Mouse (Mus musculus) erythroblast, embryonic 14.5 days (primary cell): ENCODE data around the gene Gm10643. TPM values are rescaled to one million over a fixed set of nuclear protein-coding genes. Genes with fewer than 3 reads are reported as not detected.

Source experiments
- H3K27me3 ChIP-seq: 2 replicates; pipeline ENCODE4 v1.6.1; 2012; ENCODE audit warnings: inconsistent platforms; ENCODE audit not compliant: control insufficient read depth
- H3K36me3 ChIP-seq: 2 replicates; pipeline ENCODE4 v1.6.1; 2012; ENCODE audit warnings: mild to moderate bottlenecking, inconsistent platforms; ENCODE audit not compliant: control insufficient read depth
- H3K4me1 ChIP-seq: 2 replicates; pipeline ENCODE4 v1.6.1; 2012; ENCODE audit warnings: inconsistent platforms; ENCODE audit not compliant: control insufficient read depth
- H3K4me3 ChIP-seq: replicated peaks from 2 replicates; pipeline ENCODE3; 2012; ENCODE audit warnings: moderate library complexity, mild to moderate bottlenecking, inconsistent platforms
- H3K9me3 ChIP-seq: 2 replicates; pipeline ENCODE4 v1.6.1; 2012; ENCODE audit warnings: low read length, inconsistent platforms, mixed read lengths; ENCODE audit not compliant: control insufficient read depth
- GATA1 ChIP-seq: IDR thresholded peaks from 2 replicates; pipeline ENCODE4 v1.6.1; 2012; ENCODE audit warnings: low read length, inconsistent platforms, mixed read lengths
- TAL1 ChIP-seq: IDR thresholded peaks from 3 replicates; pipeline ENCODE4 v1.6.1; 2012; ENCODE audit warnings: low read length, inconsistent platforms, mixed read lengths
- polyA plus RNA-seq: library from polyadenylated mRNA; stranded (reverse); fragments of >175 nt; gene quantifications from 2 replicates; pipeline ENCODE4 v1.2.3, GENCODE M21; 2012

Gm10643 gene
- polyA plus RNA-seq, 1 experiment = not detected

- TF ChIP-seq TAL1 = no peak
- TF ChIP-seq GATA1 = no peak
- no peak overlapping the region for H3K4me3 ChIP-seq
- H3K27me3 ChIP-seq = peaks cover 45% of the 10 kb centered on the region
Measured at GRCm38 (mm10) chr8:84029272-84029671, 35.7 kb downstream of the Gm10643 start.

DNA sequence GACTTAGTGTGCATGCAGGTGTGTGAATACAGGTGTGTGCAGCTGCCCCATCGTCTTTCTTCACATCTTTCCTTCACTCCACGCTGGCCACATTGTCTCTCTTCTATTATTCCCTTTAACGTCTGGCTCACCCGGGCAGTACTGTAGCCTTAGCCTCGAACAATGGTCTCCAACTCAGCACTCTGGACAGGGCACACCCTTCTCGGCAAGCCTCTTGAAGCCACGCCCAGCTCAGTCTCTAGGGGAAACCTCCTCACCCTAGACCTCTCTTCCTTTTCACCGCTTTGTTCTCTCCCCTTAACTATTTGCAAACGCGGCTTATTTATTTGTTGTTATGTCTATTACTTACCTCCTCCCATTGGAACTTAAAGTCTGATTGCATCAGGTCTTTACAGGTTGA lies 37.5 kb downstream of the Gm10643 start:
- H3K36me3 ChIP-seq = no peaks in the 10 kb centered on the region
- H3K9me3 ChIP-seq = no peaks in the 10 kb centered on the region
- peaks cover 9% of the 10 kb centered on the region for H3K4me1 ChIP-seq
- H3K27me3 ChIP-seq = peaks cover 60% of the 10 kb centered on the region
- TF ChIP-seq TAL1 (no peak), GATA1 (no peak)
- H3K4me3 ChIP-seq = no peak overlapping the region

More at GRCm38 (mm10) chr8:84029272-84029671, 35.7 kb downstream of the Gm10643 start:
- Histone ChIP-seq H3K36me3 (no peaks in the 10 kb centered on the region), H3K9me3 (no peaks in the 10 kb centered on the region), H3K4me1 (peaks cover 9% of the 10 kb centered on the region)

GRCm38 (mm10) chr8:84025863-84026262 lies 39.1 kb downstream of the Gm10643 start:
- H3K4me1 ChIP-seq = peaks cover 9% of the 10 kb centered on the region
- TF ChIP-seq TAL1 (no peak), GATA1 (no peak)
- H3K27me3 ChIP-seq = peaks cover 76% of the 10 kb centered on the region
- no peaks in the 10 kb centered on the region for H3K36me3 ChIP-seq
- H3K4me3 ChIP-seq = no peak overlapping the region
- no peaks in the 10 kb centered on the region for H3K9me3 ChIP-seq

- H3K36me3 ChIP-seq = no peaks in the 10 kb centered on the region
- peaks cover 81% of the 10 kb centered on the region for H3K27me3 ChIP-seq
- peaks cover 9% of the 10 kb centered on the region for H3K4me1 ChIP-seq
- no peak for TF ChIP-seq GATA1
- TF ChIP-seq TAL1 = no peak
- no peak overlapping the region for H3K4me3 ChIP-seq
- H3K9me3 ChIP-seq = no peaks in the 10 kb centered on the region
Measured at GRCm38 (mm10) chr8:84024171-84024570, 40.8 kb downstream of the Gm10643 start.

DNA sequence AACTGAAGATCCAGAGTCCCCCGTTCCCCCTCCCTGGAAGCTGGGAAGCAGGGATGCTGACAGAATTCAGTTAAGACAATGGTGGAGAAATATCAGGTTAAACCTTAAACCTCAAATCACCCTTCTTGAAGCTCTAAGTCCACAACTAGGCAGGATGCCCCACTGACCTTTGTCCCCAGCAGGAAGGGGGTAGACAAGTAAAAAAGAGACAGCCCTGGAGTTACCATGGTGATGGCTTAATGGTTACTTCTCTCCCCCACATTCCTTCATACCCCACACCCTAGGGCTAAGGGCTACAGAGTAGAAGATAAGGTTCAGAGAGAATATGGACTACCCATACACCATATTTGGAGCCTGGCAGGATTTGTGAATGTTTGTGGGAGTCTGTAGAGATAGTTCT lies 41.3 kb downstream of the Gm10643 start:
- TF ChIP-seq TAL1 (no peak), GATA1 (no peak)
- Histone ChIP-seq H3K4me3 (no peak overlapping the region), H3K9me3 (no peaks in the 10 kb centered on the region), H3K27me3 (peaks cover 79% of the 10 kb centered on the region), H3K36me3 (no peaks in the 10 kb centered on the region), H3K4me1 (peaks cover 9% of the 10 kb centered on the region)

- Histone ChIP-seq H3K4me1 (peaks cover 9% of the 10 kb centered on the region), H3K36me3 (no peaks in the 10 kb centered on the region), H3K27me3 (peaks cover 73% of the 10 kb centered on the region), H3K4me3 (no peak overlapping the region), H3K9me3 (no peaks in the 10 kb centered on the region)
- TF ChIP-seq TAL1 = no peak
- TF ChIP-seq GATA1 = no peak
Measured at GRCm38 (mm10) chr8:84023085-84023484, 41.9 kb downstream of the Gm10643 start.

DNA sequence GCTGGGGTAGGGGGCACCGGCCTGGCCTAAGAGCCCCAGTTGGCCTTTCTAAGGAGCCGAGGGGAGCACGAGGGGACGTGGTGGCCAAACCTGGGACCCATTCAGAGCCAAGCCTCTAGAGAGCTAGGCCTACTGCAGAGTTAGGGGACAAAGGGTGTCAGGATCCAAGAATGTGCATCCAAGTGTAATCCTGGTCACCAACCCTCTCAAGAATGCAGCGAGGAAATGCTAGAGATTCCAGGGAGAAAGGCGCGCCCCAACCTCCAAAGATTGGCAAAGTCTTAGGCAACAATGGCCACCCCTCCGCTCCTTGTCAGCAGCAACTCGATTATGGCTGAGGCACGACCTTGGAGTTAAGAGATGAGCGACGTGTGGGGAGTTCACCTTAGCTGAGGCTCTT lies 43.4 kb downstream of the Gm10643 start:
- Histone ChIP-seq H3K27me3 (peaks cover 58% of the 10 kb centered on the region), H3K9me3 (no peaks in the 10 kb centered on the region), H3K4me1 (peaks cover 9% of the 10 kb centered on the region), H3K36me3 (no peaks in the 10 kb centered on the region), H3K4me3 (no peak overlapping the region)
- TF ChIP-seq TAL1 (no peak), GATA1 (no peak)

GRCm38 (mm10) chr8:84021096-84021495 lies 43.8 kb downstream of the Gm10643 start, which contains the start of gene Palm3:
Gene Palm3 (plus strand): TSS chr8:84021471.
- no peaks in the 10 kb centered on the region for H3K36me3 ChIP-seq

GRCm38 (mm10) chr8:84019738-84020137 lies 45.2 kb downstream of the Gm10643 start:
- H3K4me3 ChIP-seq = no peak overlapping the region
- TF ChIP-seq GATA1 = no peak
- no peak for TF ChIP-seq TAL1
- H3K27me3 ChIP-seq = peaks cover 42% of the 10 kb centered on the region
- H3K9me3 ChIP-seq = peaks cover 4% of the 10 kb centered on the region; the same call in 1 of the 2 replicates
- no peaks in the 10 kb centered on the region for H3K4me1 ChIP-seq
- no peaks in the 10 kb centered on the region for H3K36me3 ChIP-seq

More at GRCm38 (mm10) chr8:84021096-84021495, 43.8 kb downstream of the Gm10643 start, which contains the start of gene Palm3:
- H3K9me3 ChIP-seq = 0 out of 2 replicates have a peak, but pooled peaks cover under 1% of the 10 kb centered on the region
- H3K4me3 ChIP-seq = no peak within 1 kb of the TSS
- TF ChIP-seq GATA1 (no peak), TAL1 (no peak)
- peaks cover 53% of the 10 kb centered on the region for H3K27me3 ChIP-seq
- peaks cover 5% of the 10 kb centered on the region for H3K4me1 ChIP-seq

- Histone ChIP-seq H3K27me3 (peaks cover 48% of the 10 kb centered on the region), H3K4me1 (peaks cover 13% of the 10 kb centered on the region), H3K9me3 (peaks cover 22% of the 10 kb centered on the region; the same call in 1 of the 2 replicates), H3K4me3 (no peak overlapping the region), H3K36me3 (no peaks in the 10 kb centered on the region)
- no peak for TF ChIP-seq GATA1
- no peak for TF ChIP-seq TAL1
Measured at GRCm38 (mm10) chr8:84015833-84016232, 49.1 kb downstream of the Gm10643 start.

Other genes with a start within 250 kb of the Gm10643 start
- 0.04 and 0.08 TPM in 2 replicates for gene Adgrl1, start 165.0 kb downstream of the Gm10643 start, polyA plus RNA-seq
- not detected in 2 replicates for gene Gm10644, start 109.9 kb downstream of the Gm10643 start, polyA plus RNA-seq
- gene Asf1b, start 109.6 kb downstream of the Gm10643 start, polyA plus RNA-seq = 56.4 and 58.6 TPM in 2 replicates
- gene Prkaca, start 92.1 kb downstream of the Gm10643 start, polyA plus RNA-seq = 2.3 and 2.7 TPM in 2 replicates
- 37.5 and 42.8 TPM in 2 replicates for gene Samd1, start 67.5 kb downstream of the Gm10643 start, polyA plus RNA-seq
- gene 1700067K01Rik, start 63.6 kb downstream of the Gm10643 start, polyA plus RNA-seq = 0.34 and 0.71 TPM in 2 replicates
- not detected in 2 replicates for gene 2210011C24Rik, start 53.0 kb downstream of the Gm10643 start, polyA plus RNA-seq
- 0.01 TPM in 1 of 2 replicates, not detected in the other for gene Palm3, start 43.7 kb downstream of the Gm10643 start, polyA plus RNA-seq
- gene Il27ra, start 22.5 kb downstream of the Gm10643 start, polyA plus RNA-seq = 0.02 TPM in 1 of 2 replicates, not detected in the other
- gene Rln3, start 20.1 kb downstream of the Gm10643 start, polyA plus RNA-seq = not detected in 2 replicates
- gene Rfx1, start 1.7 kb upstream of the Gm10643 start, polyA plus RNA-seq = 3.9 and 4.7 TPM in 2 replicates
- gene Dcaf15, start 39.6 kb upstream of the Gm10643 start, polyA plus RNA-seq = 4.7 and 4.9 TPM in 2 replicates
- not detected in 2 replicates for gene Podnl1, start 60.9 kb upstream of the Gm10643 start, polyA plus RNA-seq
- 1.0 and 1.4 TPM in 2 replicates for gene Cc2d1a, start 82.8 kb upstream of the Gm10643 start, polyA plus RNA-seq
- gene 4930432K21Rik, start 82.9 kb upstream of the Gm10643 start, polyA plus RNA-seq = not detected in 2 replicates
- not detected in 2 replicates for gene Nanos3, start 120.1 kb upstream of the Gm10643 start, polyA plus RNA-seq
- 0.44 and 0.65 TPM in 2 replicates for gene Zswim4, start 171.9 kb upstream of the Gm10643 start, polyA plus RNA-seq
- gene D8Ertd738e, start 184.6 kb upstream of the Gm10643 start, polyA plus RNA-seq = 43.2 and 62.9 TPM in 2 replicates
- gene Mri1, start 192.2 kb upstream of the Gm10643 start, polyA plus RNA-seq = 2.2 and 2.5 TPM in 2 replicates
- gene Ccdc130, start 205.2 kb upstream of the Gm10643 start, polyA plus RNA-seq = 0.59 and 1.8 TPM in 2 replicates